Mouse (Mus musculus) adrenal gland (tissue): ENCODE measurements around the gene Suv39h1.

Experiments
- intact Hi-C: fragments of 180-260 bp; cut with DNase I; formaldehyde crosslinking; loops from one replicate; pipeline ENCODE4 v1.15.1; 2025

Gene Suv39h1

DNA sequence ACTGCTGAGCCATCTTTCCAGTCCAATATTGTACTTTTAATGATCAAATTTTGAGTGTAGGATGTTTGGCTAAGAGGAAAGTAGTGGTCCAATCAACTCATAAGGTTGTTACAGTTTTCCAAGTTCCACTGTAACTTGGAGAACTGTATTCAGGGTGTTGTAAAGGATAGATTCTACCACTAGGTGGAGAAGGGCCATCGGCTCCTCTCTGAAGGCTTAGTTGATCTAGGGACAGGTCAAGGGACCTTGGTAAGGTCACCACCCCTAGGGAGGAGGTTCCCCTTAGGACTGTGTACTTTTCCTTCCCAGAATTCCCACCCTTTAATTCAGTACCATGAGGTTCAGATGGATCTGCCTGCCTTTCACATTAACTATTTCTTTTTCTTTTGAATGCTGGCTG is 41.6 kb downstream of the Suv39h1 start:
- intact Hi-C loops, result loop anchor here (5.0 kb wide), 1 partner anchor 84 kb away; no protein-coding TSS in a partner anchor

DNA sequence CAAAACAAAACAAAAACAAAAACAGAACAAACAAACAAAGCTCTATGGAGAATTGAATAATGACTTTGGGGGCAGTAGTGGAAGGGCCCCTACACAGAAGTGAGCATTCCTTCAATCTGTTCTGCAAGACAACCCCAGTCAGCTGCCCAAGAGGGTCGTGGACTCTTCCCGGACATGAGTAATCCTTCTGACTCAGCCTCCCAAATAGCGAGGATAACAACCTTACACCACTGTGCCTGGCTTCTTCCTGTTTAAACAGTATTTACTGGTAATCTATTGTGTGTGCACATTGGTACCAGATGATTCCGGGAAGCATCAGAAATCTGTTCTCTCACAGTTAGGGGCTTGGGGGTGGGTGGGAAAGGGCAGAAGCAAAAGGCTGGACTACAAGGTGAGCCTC is 47.7 kb downstream of the Suv39h1 start:
- intact Hi-C loops, result no loop called here

DNA sequence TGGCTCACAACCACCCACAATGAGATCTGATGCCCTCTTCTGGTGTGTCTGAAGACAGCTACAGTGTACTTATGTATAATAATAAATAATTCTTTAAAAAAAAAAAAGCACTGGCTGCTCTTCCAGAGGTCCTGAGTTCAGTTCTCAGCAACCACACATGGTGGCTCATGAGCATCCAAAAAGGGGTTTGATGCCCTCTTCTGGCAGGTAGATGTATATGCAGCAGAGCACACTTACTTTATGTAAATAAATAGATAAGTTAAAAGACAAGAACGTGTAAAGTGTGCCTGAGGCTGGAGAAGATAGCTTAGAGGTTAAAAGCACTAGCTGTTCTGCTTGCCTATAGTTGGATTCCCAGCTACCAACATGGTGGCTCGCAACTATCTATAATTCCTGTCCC is 49.8 kb downstream of the Suv39h1 start:
- intact Hi-C loops, result no loop called here

DNA sequence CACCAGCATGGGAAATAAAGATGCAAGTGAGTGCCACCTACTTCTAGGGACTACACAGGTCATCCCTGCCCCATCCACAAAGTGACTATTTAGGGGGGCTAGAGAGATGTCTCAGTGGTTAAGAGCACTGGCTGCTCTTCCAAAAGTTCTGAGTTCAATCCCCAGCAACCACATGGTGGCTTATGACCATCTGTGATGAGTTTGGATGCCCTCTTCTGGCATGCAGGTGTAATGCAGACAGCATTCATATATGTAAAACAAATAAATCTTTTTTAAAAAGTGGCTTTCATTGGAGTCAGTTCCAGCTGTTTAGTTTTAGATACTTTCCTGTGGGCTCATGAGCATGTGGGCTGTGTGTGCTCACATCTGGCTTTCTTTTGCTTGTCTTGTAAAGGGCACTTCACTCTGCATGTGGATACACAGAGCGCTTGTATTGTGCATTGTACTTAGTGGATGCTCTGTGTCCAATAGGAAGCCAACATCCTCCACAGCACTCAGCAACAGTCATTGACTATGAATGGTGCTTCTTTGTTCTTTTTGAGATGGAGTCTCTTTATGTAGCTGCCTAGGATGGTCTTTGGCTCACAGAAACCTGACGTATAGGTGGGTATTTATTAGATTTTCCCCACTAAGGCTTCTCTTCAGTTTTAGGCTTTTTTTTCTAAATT is 54.3 kb downstream of the Suv39h1 start:
- intact Hi-C loops, result no loop called here

DNA sequence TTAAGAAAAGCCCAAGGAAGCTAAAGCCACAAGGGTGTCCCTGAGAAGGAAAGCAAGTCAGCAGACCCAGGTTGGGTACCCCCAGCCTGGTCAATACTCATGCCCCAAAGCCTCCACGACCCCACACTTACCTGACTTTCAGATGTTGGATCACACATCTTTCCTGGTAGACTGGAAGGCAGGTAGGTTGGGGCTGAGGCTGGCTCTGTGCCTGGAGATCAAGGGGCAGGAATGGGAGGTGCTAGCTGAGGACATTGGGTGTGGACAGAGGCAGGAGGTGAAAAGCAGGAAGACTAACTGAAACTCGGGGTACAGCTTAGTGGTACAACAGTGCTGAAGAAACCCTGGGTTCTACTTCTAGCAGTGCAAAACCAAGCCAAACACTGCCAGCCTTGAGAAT is 56.3 kb downstream of the Suv39h1 start, which contains the start of gene Glod5:
Gene Glod5 (minus strand): TSS at position 207 of the 400 bp plus-strand sequence.
- intact Hi-C loops, result loop anchor here (5.0 kb wide), 1 partner anchor 101 kb away; the partner anchor contains the start of gene Pcsk1n

DNA sequence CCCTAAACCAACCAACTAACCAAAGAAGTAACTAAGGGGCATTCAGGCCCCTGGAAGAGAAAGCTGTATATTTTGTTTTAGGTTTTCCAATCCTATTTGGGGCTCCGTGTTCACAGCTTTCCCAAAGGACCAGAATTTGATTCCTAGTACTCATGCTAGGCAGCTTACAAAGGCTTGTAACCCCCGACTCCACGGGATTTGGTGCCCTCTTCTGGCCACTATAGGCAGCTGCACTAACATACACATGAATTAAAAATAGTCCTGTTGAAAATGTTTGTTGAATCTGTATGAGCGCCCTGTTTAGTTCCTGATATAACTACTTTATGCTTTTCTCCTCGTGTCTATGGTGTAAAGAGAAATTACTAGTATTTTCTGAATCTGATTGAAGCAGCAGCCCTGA is 57.4 kb downstream of the Suv39h1 start:
- intact Hi-C loops, result loop anchor here (5.0 kb wide), 1 partner anchor 100 kb away; the partner anchor contains the start of gene Pcsk1n

DNA sequence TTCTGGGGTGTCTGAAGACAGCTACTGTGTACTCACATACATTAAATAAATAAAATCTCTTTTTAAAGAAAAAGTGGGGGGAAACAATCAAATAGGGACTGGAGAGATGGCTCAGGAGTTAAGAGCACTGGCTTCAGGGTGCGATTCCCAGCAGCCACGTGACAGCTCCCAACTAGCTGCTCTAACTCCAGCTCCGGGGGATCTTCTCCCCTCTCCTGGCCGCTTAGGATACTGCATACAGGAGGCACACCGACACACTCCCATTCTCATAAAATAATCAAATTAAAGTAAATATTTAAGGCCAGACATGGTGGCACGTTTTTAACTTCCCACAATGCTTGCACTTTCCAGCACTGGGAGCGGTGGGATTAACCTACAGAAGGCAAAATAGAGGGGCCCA is 58.9 kb downstream of the Suv39h1 start:
- intact Hi-C loops, result loop anchor here (5.0 kb wide), 1 partner anchor 98 kb away; the partner anchor contains the start of gene Pcsk1n

DNA sequence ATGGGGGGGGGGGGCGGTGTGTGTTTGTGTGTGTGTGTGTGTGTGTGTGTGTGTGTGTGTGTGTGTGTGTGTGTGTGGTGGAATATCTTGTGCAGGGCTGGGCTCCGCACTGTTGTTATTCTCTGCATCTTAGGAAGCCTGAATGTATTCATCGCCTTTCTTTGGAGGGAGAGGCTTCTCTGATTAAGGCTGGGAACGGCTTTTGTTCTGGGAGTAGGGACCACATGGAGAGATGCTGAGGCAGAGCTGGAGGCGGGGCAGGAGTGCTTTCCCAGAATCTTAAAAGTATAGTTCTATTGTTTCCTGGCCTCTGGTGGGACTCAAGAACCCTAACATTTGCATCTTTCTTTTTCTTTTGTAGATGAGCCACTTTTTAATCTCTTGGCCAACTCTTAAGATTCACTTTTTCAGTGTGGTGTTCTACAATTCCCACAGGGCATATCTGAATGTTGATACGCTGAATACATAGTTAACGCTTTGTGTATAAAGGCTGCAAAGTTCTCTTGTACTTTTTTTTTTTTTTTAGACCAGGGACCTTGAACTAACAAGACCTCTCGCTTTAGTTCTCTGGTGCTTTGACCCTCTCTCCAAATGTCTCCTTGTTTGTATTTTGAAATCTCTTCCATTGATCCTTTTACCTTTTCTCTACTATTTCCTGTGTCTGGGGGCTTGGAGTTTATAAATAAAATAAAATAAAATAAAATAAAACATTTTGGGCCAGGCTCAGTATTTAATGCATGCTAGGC is 60.8 kb downstream of the Suv39h1 start:
- intact Hi-C loops, result no loop called here

DNA sequence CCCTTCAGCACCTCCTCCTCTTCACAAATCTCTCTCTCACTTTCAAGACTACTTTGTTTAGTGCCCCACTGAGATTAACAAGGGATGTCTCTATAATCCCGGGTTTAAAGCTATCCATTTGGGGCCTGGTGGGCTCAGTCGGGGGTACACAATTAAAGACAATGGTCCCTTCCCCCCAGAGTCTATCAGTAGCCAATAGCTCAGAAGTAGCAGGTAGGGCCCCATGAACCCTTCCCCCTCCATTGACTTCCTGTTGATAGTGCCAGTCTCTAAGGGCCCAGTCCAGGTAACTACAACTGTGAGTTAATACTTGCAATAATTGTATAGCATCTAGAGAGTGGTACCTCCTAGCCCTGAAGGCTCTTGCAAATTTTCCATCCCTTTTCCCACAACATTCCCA is 61.4 kb downstream of the Suv39h1 start:
- intact Hi-C loops, result no loop called here
